Mouse (Mus musculus): Measurements from ENCODE around the gene Jakmip3.

- TF ChIP-seq HCFC1 (IDR thresholded peaks at IDR 0.05; ENCODE audit: borderline replicate concordance, insufficient read depth, low read length), result no peak
- no peak for TF ChIP-seq ZNF384 (IDR thresholded peaks at IDR 0.05; ENCODE audit: low read depth, low read length)
These were observed 1.0 kb downstream of the Jakmip3 start for GRCm38 (mm10) chr7:138941571-138941970.
